Mouse (Mus musculus): Measurements from ENCODE around the gene Hadhb. TPM values are rescaled to one million over a fixed set of nuclear protein-coding genes. Genes with fewer than 3 reads are reported as not detected.

The Hadhb gene
- total and polyA plus RNA-seq, 3 experiments, result 69.5 to 118 (median 78.3) TPM

DNA sequence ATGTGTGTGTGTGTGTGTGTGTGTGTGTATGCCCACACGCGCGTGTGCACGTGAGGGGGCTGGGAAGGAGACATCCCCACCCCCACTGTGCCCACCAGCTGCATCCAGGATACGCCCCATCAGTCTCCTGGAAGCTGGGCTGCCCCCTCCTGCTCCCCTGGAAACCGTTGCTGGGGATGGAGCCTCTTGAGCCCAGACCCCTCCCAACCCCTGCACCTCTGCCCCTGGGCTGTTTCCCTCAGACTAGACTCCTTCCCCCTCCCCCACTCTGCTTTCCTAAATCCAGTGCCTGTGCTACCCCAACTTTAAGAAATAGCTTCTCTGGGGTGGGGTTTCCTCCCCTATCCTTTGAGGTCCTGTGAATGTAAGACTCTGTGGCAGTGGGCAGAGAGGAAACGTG is 47.9 kb upstream of the Hadhb start:
- no peaks in the 10 kb centered on the region for H3K36me3 ChIP-seq (replicated peaks in 1 of 2; ENCODE audit: control insufficient read depth in 1 of 2, insufficient read depth in 1 of 2, low read length in 1 of 2)
- dilution Hi-C loops (cut with MboI; ENCODE audit: extremely low pct_ligation_motif_present, extremely low pct_unique_long_range_greater_than_20kb, low sequenced_read_pairs) (no loop called here), in situ Hi-C loops (cut with MboI; ENCODE audit: low pct_ligation_motif_present, low pct_unique_long_range_greater_than_20kb, low sequenced_read_pairs) (no loop called here)
- TF ChIP-seq CHD2 (IDR thresholded peaks at IDR 0.05; ENCODE audit: low read length) (no peak), ZMIZ1 (IDR thresholded peaks at IDR 0.05; ENCODE audit: low read depth, low read length) (no peak), TCF12 (IDR thresholded peaks at IDR 0.05; ENCODE audit: low read depth, low read length) (no peak), ZKSCAN1 (IDR thresholded peaks at IDR 0.05; ENCODE audit: borderline replicate concordance, low read depth, low read length) (no peak), ELF1 (IDR thresholded peaks at IDR 0.05; ENCODE audit: low read depth, low read length) (no peak), RCOR1 (conservative IDR thresholded peaks at IDR 0.05; ENCODE audit: low read depth, low read length) (no peak), SIN3A (IDR thresholded peaks at IDR 0.05; ENCODE audit: low read length) (no peak), EP300 (IDR thresholded peaks at IDR 0.05; ENCODE audit: low read length) (no peak), CTCF (conservative IDR thresholded peaks at IDR 0.05 in 1 of 2, IDR thresholded peaks at IDR 0.05 in 1 of 2; ENCODE audit: low read depth in 2 of 2, low read length in 2 of 2) (no peak), USF2 (conservative IDR thresholded peaks at IDR 0.05; ENCODE audit: low read depth, low read length) (no peak), POLR2A (IDR thresholded peaks at IDR 0.05; ENCODE audit: low read depth, low read length) (no peak), JUN (IDR thresholded peaks at IDR 0.05; ENCODE audit: insufficient read depth, low read depth, low read length) (no peak), HCFC1 (IDR thresholded peaks at IDR 0.05; ENCODE audit: low read depth, low read length) (no peak), JUND (conservative IDR thresholded peaks at IDR 0.05; ENCODE audit: low read depth, low read length) (no peak), E2F4 (IDR thresholded peaks at IDR 0.05; ENCODE audit: insufficient replicate concordance, low read depth, low read length) (no peak), ETS1 (conservative IDR thresholded peaks at IDR 0.05; ENCODE audit: low read depth, low read length) (no peak), PAX5 (IDR thresholded peaks at IDR 0.05; ENCODE audit: low read length) (no peak), MAX (IDR thresholded peaks at IDR 0.05; ENCODE audit: low read length) (no peak), NELFE (IDR thresholded peaks at IDR 0.05; ENCODE audit: low read depth, low read length) (no peak)
- no peak overlapping the region for H3K4me2 ChIP-seq (ENCODE audit: insufficient read depth, low read depth, poor library complexity, severe bottlenecking)
- DNase-seq (ENCODE audit: extremely low read depth), result no peak
- no peak overlapping the region for H3K27ac ChIP-seq (ENCODE audit: insufficient read depth, low read depth)
- H3K27me3 ChIP-seq (replicated peaks), result peaks cover 4% of the 10 kb centered on the region
- no peak overlapping the region for H3K4me3 ChIP-seq (replicated peaks in 1 of 3; ENCODE audit: low read depth in 2 of 3, low read length in 2 of 3, poor library complexity in 1 of 3)
- peaks cover 4% of the 10 kb centered on the region for H3K9me3 ChIP-seq (replicated peaks; ENCODE audit: low read length)
- no peaks in the 10 kb centered on the region for H3K79me2 ChIP-seq (replicated peaks; ENCODE audit: control insufficient read depth, extremely low read depth, insufficient read depth, poor library complexity, severe bottlenecking)
- H3K4me1 ChIP-seq (ENCODE audit: control insufficient read depth in 1 of 2, insufficient read depth in 2 of 2), result peaks cover 2 to 7% of the 10 kb centered on the region in 2 experiments; a peak in 1 of 4 replicates
- no peak overlapping the region for H3K9ac ChIP-seq (ENCODE audit: insufficient read depth, low read depth)

- Histone ChIP-seq H3K9me3 (replicated peaks; ENCODE audit: low read length) (no peaks in the 10 kb centered on the region), H3K27ac (ENCODE audit: insufficient read depth, low read depth) (no peak overlapping the region), H3K27me3 (replicated peaks) (peaks cover 4% of the 10 kb centered on the region), H3K79me2 (replicated peaks; ENCODE audit: control insufficient read depth, extremely low read depth, insufficient read depth, poor library complexity, severe bottlenecking) (no peaks in the 10 kb centered on the region), H3K36me3 (replicated peaks in 1 of 2; ENCODE audit: control insufficient read depth in 1 of 2, insufficient read depth in 1 of 2, low read length in 1 of 2) (no peaks in the 10 kb centered on the region), H3K4me1 (ENCODE audit: control insufficient read depth in 1 of 2, insufficient read depth in 2 of 2) (peaks cover 2 to 7% of the 10 kb centered on the region in 2 experiments; a peak in 1 of 4 replicates), H3K9ac (ENCODE audit: insufficient read depth, low read depth) (no peak overlapping the region), H3K4me2 (ENCODE audit: insufficient read depth, low read depth, poor library complexity, severe bottlenecking) (no peak overlapping the region), H3K4me3 (replicated peaks in 1 of 3; ENCODE audit: low read depth in 2 of 3, low read length in 2 of 3, poor library complexity in 1 of 3) (no peak overlapping the region)
- TF ChIP-seq ETS1 (conservative IDR thresholded peaks at IDR 0.05; ENCODE audit: low read depth, low read length) (no peak), JUND (conservative IDR thresholded peaks at IDR 0.05; ENCODE audit: low read depth, low read length) (no peak), SMC3 (IDR thresholded peaks at IDR 0.05; ENCODE audit: low read depth, low read length) (no peak), ZNF384 (IDR thresholded peaks at IDR 0.05; ENCODE audit: low read depth, low read length) (no peak), CHD2 (IDR thresholded peaks at IDR 0.05; ENCODE audit: low read length) (no peak), NELFE (IDR thresholded peaks at IDR 0.05; ENCODE audit: low read depth, low read length) (no peak), JUN (IDR thresholded peaks at IDR 0.05; ENCODE audit: insufficient read depth, low read depth, low read length) (no peak), CHD1 (IDR thresholded peaks at IDR 0.05; ENCODE audit: low read depth, low read length) (no peak), MAFK (IDR thresholded peaks at IDR 0.05; ENCODE audit: insufficient replicate concordance, low read length) (no peak), MEF2A (IDR thresholded peaks at IDR 0.05; ENCODE audit: borderline replicate concordance, low read depth, low read length) (no peak), MAZ (IDR thresholded peaks at IDR 0.05; ENCODE audit: low read depth, low read length) (no peak), TCF12 (IDR thresholded peaks at IDR 0.05; ENCODE audit: low read depth, low read length) (no peak)
- DNase-seq (ENCODE audit: extremely low read depth), result no peak
- in situ Hi-C loops (cut with MboI; ENCODE audit: low pct_ligation_motif_present, low pct_unique_long_range_greater_than_20kb, low sequenced_read_pairs) (no loop called here), dilution Hi-C loops (cut with MboI; ENCODE audit: extremely low pct_ligation_motif_present, extremely low pct_unique_long_range_greater_than_20kb, low sequenced_read_pairs) (no loop called here)
These were observed 47.4 kb upstream of the Hadhb start for GRCm38 (mm10) chr5:30107611-30108041.
